Mouse (Mus musculus) hindbrain, embryonic 14.5 days (tissue): ENCODE data around the gene Cela1. TPM values are rescaled to one million over a fixed set of nuclear protein-coding genes. Genes with fewer than 3 reads are reported as not detected.

Experiments
- ATAC-seq: fragments of 200-750 bp; cut with Nextera tagmentation; 2 replicates; pipeline ENCODE4 v1.8.0; 2017; ENCODE audit warnings: moderate number of reproducible peaks, mild to moderate bottlenecking, moderate TSS enrichment, moderate library complexity; ENCODE audit not compliant: low FRiP score
- DNase-seq: peaks from one replicate; pipeline ENCODE4 v3.0.0-alpha.2; 2015; ENCODE audit warnings: low spot score
- H3K27ac ChIP-seq: fragments of 300-500 bp; sonication (generic); 2 replicates; pipeline ENCODE4 v1.5.1; 2014; ENCODE audit warnings: mild to moderate bottlenecking, moderate library complexity
- H3K27me3 ChIP-seq: fragments of 300-500 bp; sonication (generic); 2 replicates; pipeline ENCODE4 v1.6.1; 2014; ENCODE audit warnings: mild to moderate bottlenecking, low read length, mixed read lengths; ENCODE audit not compliant: control insufficient read depth, insufficient read depth
- H3K36me3 ChIP-seq: fragments of 300-500 bp; sonication (generic); replicated peaks from 2 replicates; pipeline ENCODE4 v1.6.1; 2014; ENCODE audit not compliant: control insufficient read depth, insufficient read depth
- H3K4me1 ChIP-seq: fragments of 300-500 bp; sonication (generic); replicated peaks from 2 replicates; pipeline ENCODE4 v1.6.1; 2014; ENCODE audit warnings: antibody characterized with exemption, low read length, mixed read lengths; ENCODE audit not compliant: control insufficient read depth, insufficient read depth
- H3K4me2 ChIP-seq: fragments of 300-500 bp; sonication (generic); replicated peaks from 2 replicates; pipeline ENCODE4 v1.6.1; 2014; ENCODE audit warnings: mild to moderate bottlenecking, moderate library complexity
- H3K4me3 ChIP-seq: fragments of 300-500 bp; sonication (generic); replicated peaks from 2 replicates; pipeline ENCODE4 v1.5.1; 2014; ENCODE audit warnings: mild to moderate bottlenecking, low read length
- H3K9ac ChIP-seq: fragments of 300-500 bp; sonication (generic); 2 replicates; pipeline ENCODE4 v1.6.1; 2014
- H3K9me3 ChIP-seq: fragments of 300-500 bp; sonication (generic); 2 replicates; pipeline ENCODE4 v1.6.1; 2016; ENCODE audit warnings: low read length; ENCODE audit not compliant: control insufficient read depth
- WGBS: fragments of 180-500 bp; shearing (Covaris S2); extraction: QIAGEN DNeasy Blood & Tissue Kit; methylation state at CpG from one replicate; pipeline ENCODE4 v1.1.7; 2014; 5-methylcytosine and 5-hydroxymethylcytosine counted together
- polyA plus RNA-seq: library from polyadenylated mRNA; unstranded; fragments of >200 nt; fragmentation: Nextera tagmentation; extraction: Ambion mirVana; gene quantifications from 2 replicates; pipeline ENCODE4 v1.2.1, GENCODE M21; 2014

The Cela1 gene
- polyA plus RNA-seq, 1 experiment from 2014 or later, result 1.0 TPM

- Histone ChIP-seq H3K27ac (no peak overlapping the region), H3K4me1 (no peaks in the 10 kb centered on the region), H3K27me3 (peaks cover 16% of the 10 kb centered on the region), H3K9me3 (no peaks in the 10 kb centered on the region), H3K9ac (no peak overlapping the region), H3K4me2 (no peak overlapping the region), H3K36me3 (no peaks in the 10 kb centered on the region), H3K4me3 (no peak overlapping the region)
- WGBS, result 79% methylated on average over 14 of the region's 14 CpGs
- ATAC-seq (no peak), DNase-seq (no peak)
Observed at GRCm38 (mm10) chr15:100723505-100723904, 35.8 kb upstream of the Cela1 start.

- 79% methylated on average over 6 of the region's 6 CpGs for WGBS
- no peak overlapping the region for H3K9ac ChIP-seq
- no peak for ATAC-seq
Observed at GRCm38 (mm10) chr15:100722564-100722963, 34.8 kb upstream of the Cela1 start.

GRCm38 (mm10) chr15:100722026-100722425, 34.3 kb upstream of the Cela1 start:
- H3K36me3 ChIP-seq, result no peaks in the 10 kb centered on the region
- WGBS, result 66% methylated on average over 4 of the region's 4 CpGs

More at GRCm38 (mm10) chr15:100722564-100722963, 34.8 kb upstream of the Cela1 start:
- no peak overlapping the region for H3K4me3 ChIP-seq
- H3K4me2 ChIP-seq, result no peak overlapping the region
- no peak overlapping the region for H3K27ac ChIP-seq
- no peaks in the 10 kb centered on the region for H3K4me1 ChIP-seq
- H3K36me3 ChIP-seq, result no peaks in the 10 kb centered on the region
- H3K9me3 ChIP-seq, result no peaks in the 10 kb centered on the region
- H3K27me3 ChIP-seq, result peaks cover 6% of the 10 kb centered on the region; the same call in 1 of the 2 replicates
- DNase-seq, result no peak

GRCm38 (mm10) chr15:100721445-100721844, 33.7 kb upstream of the Cela1 start:
- Histone ChIP-seq H3K9me3 (no peaks in the 10 kb centered on the region), H3K27me3 (0 out of 2 replicates have a peak, but pooled peaks cover 2% of the 10 kb centered on the region), H3K4me3 (no peak overlapping the region), H3K4me1 (no peaks in the 10 kb centered on the region), H3K4me2 (no peak overlapping the region), H3K9ac (no peak overlapping the region), H3K27ac (no peak overlapping the region), H3K36me3 (no peaks in the 10 kb centered on the region)
- 94% methylated on average over 5 of the region's 5 CpGs for WGBS
- ATAC-seq (no peak), DNase-seq (no peak)

More at GRCm38 (mm10) chr15:100722026-100722425, 34.3 kb upstream of the Cela1 start:
- no peak for DNase-seq
- no peak overlapping the region for H3K4me3 ChIP-seq
- H3K4me1 ChIP-seq, result no peaks in the 10 kb centered on the region
- ATAC-seq, result no peak
- H3K4me2 ChIP-seq, result no peak overlapping the region
- no peak overlapping the region for H3K9ac ChIP-seq
- 0 out of 2 replicates have a peak, but pooled peaks cover 5% of the 10 kb centered on the region for H3K27me3 ChIP-seq
- no peak overlapping the region for H3K27ac ChIP-seq
- no peaks in the 10 kb centered on the region for H3K9me3 ChIP-seq

- Histone ChIP-seq H3K9ac (no peak overlapping the region), H3K9me3 (no peaks in the 10 kb centered on the region), H3K4me1 (no peaks in the 10 kb centered on the region), H3K27ac (no peak overlapping the region), H3K4me3 (no peak overlapping the region), H3K27me3 (no peaks in the 10 kb centered on the region), H3K36me3 (no peaks in the 10 kb centered on the region), H3K4me2 (no peak overlapping the region)
- ATAC-seq, result no peak
- 85% methylated on average over 10 of the region's 10 CpGs for WGBS
- no peak for DNase-seq
Observed at GRCm38 (mm10) chr15:100720066-100720465, 32.3 kb upstream of the Cela1 start.

GRCm38 (mm10) chr15:100719217-100719616, 31.5 kb upstream of the Cela1 start:
- WGBS, result 95% methylated on average over 5 of the region's 5 CpGs
- no peak overlapping the region for H3K4me3 ChIP-seq
- ATAC-seq (no peak), DNase-seq (no peak)
- H3K36me3 ChIP-seq, result no peaks in the 10 kb centered on the region
- H3K9ac ChIP-seq, result no peak overlapping the region
- H3K27me3 ChIP-seq, result no peaks in the 10 kb centered on the region
- H3K27ac ChIP-seq, result no peak overlapping the region
- no peaks in the 10 kb centered on the region for H3K9me3 ChIP-seq
- H3K4me2 ChIP-seq, result no peak overlapping the region
- H3K4me1 ChIP-seq, result no peaks in the 10 kb centered on the region

- Histone ChIP-seq H3K27me3 (no peaks in the 10 kb centered on the region), H3K4me3 (no peak overlapping the region), H3K36me3 (no peaks in the 10 kb centered on the region), H3K9ac (no peak overlapping the region), H3K9me3 (no peaks in the 10 kb centered on the region), H3K4me1 (no peaks in the 10 kb centered on the region), H3K4me2 (no peak overlapping the region), H3K27ac (no peak overlapping the region)
- 85% methylated on average over 11 of the region's 11 CpGs for WGBS
- ATAC-seq, result no peak
- no peak for DNase-seq
Observed at GRCm38 (mm10) chr15:100718572-100718971, 30.9 kb upstream of the Cela1 start.

GRCm38 (mm10) chr15:100717933-100718332, 30.2 kb upstream of the Cela1 start:
- DNase-seq, result no peak
- Histone ChIP-seq H3K27ac (no peak overlapping the region), H3K4me2 (no peak overlapping the region), H3K9ac (no peak overlapping the region), H3K9me3 (no peaks in the 10 kb centered on the region), H3K4me1 (no peaks in the 10 kb centered on the region), H3K4me3 (no peak overlapping the region), H3K36me3 (no peaks in the 10 kb centered on the region), H3K27me3 (no peaks in the 10 kb centered on the region)
- no peak for ATAC-seq
- 86% methylated on average over 6 of the region's 6 CpGs for WGBS

- Histone ChIP-seq H3K27ac (no peak overlapping the region), H3K4me2 (no peak overlapping the region), H3K9ac (no peak overlapping the region), H3K9me3 (no peaks in the 10 kb centered on the region), H3K4me3 (no peak overlapping the region), H3K27me3 (no peaks in the 10 kb centered on the region), H3K4me1 (no peaks in the 10 kb centered on the region), H3K36me3 (no peaks in the 10 kb centered on the region)
- no peak for ATAC-seq
- DNase-seq, result no peak
- WGBS, result 67% methylated on average over 9 of the region's 9 CpGs
Observed at GRCm38 (mm10) chr15:100715399-100715993, 27.8 kb upstream of the Cela1 start.

GRCm38 (mm10) chr15:100714470-100714869, 26.7 kb upstream of the Cela1 start:
- WGBS, result 92% methylated on average over 8 of the region's 8 CpGs
- H3K4me3 ChIP-seq, result no peak overlapping the region
- DNase-seq, result no peak

More at GRCm38 (mm10) chr15:100714470-100714869, 26.7 kb upstream of the Cela1 start:
- no peak overlapping the region for H3K27ac ChIP-seq
- H3K4me2 ChIP-seq, result no peak overlapping the region
- H3K9ac ChIP-seq, result no peak overlapping the region
- H3K36me3 ChIP-seq, result no peaks in the 10 kb centered on the region
- no peaks in the 10 kb centered on the region for H3K27me3 ChIP-seq
- no peaks in the 10 kb centered on the region for H3K4me1 ChIP-seq
- H3K9me3 ChIP-seq, result no peaks in the 10 kb centered on the region
- no peak for ATAC-seq
